Mouse (Mus musculus): ENCODE measurements around the gene Crygd.

GRCm38 (mm10) chr1:65043433-65043832 lies 19.8 kb downstream of the Crygd start:
- no peak for TF ChIP-seq CHD1 (IDR thresholded peaks at IDR 0.05; ENCODE audit: low read depth, low read length)
- no peak for TF ChIP-seq EP300 (IDR thresholded peaks at IDR 0.05; ENCODE audit: low read length)
- TF ChIP-seq CTCF (conservative IDR thresholded peaks at IDR 0.05 in 1 of 2, IDR thresholded peaks at IDR 0.05 in 1 of 2; ENCODE audit: low read depth in 2 of 2, low read length in 2 of 2) = no peak
- TF ChIP-seq POLR2A (IDR thresholded peaks at IDR 0.05; ENCODE audit: low read depth, low read length) = no peak
- no peak for TF ChIP-seq HCFC1 (IDR thresholded peaks at IDR 0.05; ENCODE audit: low read depth, low read length)
- no peak for TF ChIP-seq ZNF384 (IDR thresholded peaks at IDR 0.05; ENCODE audit: low read depth, low read length)
- no peak for TF ChIP-seq MAZ (IDR thresholded peaks at IDR 0.05; ENCODE audit: low read depth, low read length)
- no peak for TF ChIP-seq ZC3H11A (IDR thresholded peaks at IDR 0.05; ENCODE audit: low read depth, low read length)
